Mouse (Mus musculus) spleen, adult 12 weeks (tissue): ENCODE data around the gene Gse1.

Source experiments
- DNase-seq: peaks from one replicate; pipeline ENCODE4 v3.0.0; 2022; ENCODE audit warnings: low spot score

Gse1 gene

DNA sequence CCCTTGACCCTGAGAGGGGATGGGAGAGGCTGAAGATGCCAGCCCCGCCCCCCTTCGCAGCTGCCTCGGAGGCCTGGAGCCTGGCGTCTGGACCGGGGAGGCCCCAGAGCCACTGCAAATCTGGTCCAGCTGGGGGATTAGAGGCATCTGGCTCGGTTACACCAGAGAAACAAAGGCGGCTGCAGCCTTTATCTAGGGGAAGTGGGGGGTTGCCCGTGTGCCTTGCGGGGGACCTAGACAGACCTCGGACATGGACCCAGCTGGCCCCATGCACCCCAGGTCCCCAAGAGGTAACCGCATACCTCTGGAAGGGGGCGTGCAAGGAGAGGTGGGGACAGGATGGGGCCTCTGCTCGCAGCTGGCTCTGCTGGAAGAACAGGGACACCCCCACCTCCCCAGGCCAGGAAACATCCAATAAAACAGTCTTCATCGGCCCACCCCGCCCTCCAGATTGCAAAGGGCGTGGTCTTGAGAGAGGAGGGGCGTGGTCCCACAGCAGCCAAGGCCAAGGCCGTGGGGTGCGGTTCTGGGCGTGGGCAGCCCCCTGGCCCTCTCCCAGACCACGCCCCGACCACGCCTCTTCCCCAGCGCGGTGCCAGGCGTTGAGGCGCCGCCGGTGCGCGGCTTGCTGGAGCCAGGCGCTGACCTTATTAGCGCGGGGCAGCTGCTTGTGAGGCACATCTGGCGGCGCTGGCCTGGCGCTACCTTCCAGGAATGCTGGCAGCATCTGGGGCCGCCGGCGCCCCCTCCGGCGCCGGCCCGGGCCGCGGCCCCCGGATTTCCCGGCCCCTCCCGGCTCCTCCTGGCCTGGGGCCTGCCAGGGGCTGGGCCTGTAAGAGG, 48.0 kb downstream of the Gse1 start:
- DNase-seq: peak; percentile 76

DNA sequence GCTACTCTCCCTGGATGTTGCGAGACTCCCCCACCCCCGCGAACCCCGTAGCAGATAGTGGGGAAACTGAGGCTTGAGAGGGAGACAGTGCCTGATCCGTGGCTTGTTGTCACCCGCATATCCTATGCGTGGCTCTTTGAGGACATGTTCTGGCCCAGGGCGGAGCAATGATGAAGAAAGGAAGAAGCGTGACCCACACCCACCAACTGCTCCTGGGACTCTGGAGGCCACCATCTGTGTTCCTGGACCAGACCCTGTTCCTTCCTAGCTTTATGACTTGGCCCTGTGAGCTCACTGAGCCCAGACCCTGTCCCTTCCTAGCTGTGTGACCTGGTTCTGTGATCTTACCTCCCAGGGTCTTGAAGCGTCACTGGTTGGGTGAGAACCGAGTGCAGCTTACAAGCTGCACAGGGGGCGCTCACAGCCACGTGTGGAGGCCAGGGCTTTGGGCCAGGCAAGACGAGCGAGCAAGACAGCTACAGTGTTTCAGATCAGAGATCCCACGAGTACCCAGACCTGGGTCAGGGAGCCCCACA, 48.7 kb downstream of the Gse1 start:
- DNase-seq: no peak

DNA sequence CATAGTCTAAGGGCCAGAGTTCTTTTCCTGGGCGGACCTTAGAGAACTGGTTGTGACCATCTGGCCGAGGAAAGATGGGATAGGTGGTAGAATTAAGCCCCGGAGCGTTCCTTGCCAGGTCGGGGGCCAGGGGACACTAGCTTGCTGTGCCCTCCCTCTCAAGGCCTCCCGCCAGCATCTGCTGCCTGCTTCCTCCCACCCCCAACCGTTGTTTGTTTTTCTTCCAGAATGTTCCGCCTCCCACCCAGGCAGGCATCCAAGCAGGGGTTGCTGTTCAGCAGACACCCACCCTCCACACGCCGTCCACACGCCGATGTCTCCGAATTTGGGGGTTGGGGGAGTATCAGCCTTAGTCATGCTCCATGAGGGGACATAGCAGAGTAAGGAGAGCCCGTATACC, 49.8 kb downstream of the Gse1 start:
- no peak for DNase-seq

DNA sequence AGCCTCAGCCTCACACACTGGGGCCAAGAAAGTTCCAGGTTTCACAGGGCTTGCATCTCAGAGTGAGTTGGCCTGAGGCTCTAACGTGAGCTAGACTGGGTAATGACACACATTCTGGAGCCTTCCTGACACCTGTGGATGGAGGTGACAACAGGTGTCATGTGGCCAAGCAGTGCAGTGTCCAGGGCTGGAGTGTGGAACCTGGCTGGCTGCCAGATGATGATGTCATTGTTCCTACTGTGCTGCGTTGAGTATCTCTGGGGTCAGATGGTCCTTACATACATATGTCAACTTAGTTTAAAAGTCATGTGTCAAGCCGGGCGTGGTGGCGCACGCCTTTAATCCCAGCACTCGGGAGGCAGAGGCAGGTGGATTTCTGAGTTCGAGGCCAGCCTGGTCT, 51.2 kb downstream of the Gse1 start:
- no peak for DNase-seq

DNA sequence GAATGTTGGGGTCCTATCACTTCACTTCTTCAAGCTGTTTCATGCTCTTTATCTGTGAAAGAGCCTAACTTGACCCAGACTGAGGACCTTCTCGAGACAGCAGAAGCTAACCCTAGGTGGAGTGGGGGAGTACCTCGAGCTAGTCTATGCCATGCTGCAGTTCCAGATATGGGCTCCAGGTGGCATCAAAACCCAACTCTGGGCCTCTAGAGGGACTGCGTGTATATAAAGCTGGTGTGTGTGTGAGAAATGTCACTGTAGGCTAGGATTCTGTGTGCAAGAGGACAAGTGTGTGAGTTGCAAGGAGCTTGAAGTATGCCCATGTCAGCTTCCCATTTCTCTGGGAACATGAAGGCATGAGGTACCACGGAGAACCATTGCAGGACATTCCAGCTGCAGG, 53.2 kb downstream of the Gse1 start:
- DNase-seq: peak; percentile 59

DNA sequence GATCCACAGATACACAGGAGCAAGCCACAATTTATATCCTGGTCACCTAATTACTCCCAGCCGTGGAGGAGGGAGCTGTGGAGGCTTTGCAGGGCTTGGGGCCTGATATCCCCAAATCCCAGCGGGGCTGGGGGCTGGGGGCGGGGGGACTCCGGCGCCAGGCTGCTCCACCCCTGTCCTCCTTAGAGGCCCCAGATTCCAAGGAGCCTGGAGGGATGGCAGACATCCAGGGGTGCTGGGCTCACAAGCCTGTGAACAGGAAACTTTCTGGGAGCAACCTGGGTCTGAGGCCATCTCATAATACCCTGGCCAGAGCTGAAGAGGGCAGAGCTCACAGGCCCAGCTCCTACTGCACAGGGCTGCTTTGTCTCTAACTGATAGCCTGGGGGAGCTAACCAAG, 54.2 kb downstream of the Gse1 start:
- DNase-seq: no peak

DNA sequence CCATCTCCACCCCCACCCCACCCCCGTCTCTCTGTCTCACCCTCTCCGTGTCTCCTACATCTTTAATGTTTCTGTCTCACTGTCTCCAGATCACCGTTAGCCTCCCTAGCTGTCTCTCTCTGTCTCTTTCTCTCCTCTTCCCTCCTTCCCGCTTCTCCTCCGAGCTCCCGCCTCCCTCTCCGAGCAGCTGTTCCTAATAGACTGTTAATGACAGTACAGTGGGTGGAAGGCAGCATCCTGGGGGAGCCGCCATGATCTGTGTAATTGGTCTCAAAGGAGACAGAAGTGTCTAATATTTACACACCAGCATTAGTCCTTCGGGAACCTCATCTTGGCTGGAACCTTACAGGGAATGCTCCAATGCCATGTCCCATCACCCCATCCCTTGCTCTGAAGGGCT, 56.0 kb downstream of the Gse1 start:
- no peak for DNase-seq

DNA sequence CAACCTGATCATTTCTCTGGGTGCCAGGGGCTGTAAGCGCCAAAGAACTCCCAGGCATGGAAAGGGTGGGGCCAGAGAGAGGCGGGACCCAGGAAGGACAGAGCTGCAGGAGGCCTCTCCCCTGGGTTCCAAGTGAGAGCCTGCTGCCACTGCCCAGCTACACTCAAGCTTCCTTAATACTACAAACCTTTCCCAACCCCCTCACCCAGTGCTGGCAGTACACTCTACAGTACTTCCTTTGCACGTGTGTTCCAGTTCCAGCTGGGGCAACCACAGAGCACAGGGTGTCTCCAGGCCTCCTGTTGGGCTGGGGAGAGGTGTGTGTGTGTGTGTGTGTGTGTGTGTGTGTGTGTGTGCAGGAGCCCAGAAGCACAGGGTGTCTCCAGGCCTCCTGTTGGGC, 56.8 kb downstream of the Gse1 start:
- no peak for DNase-seq

DNA sequence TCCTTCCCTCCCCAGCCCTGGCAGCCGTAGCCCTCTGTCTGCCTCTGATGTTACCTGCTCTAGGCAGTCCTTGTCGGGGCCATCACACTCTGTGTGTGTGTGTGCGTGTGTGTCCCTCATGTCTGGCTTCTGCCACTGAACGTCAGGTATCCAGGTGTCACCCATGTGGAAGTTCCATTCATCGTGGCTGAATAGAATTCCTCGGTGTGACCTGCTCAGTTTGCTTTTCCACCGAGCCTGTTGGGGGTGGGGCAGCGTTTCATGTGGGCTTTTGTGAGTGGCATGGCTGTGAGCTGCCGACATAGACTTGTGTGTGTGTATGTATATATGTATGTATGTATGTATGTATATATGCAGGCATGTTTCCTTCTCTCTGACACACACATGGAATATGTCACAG, 57.6 kb downstream of the Gse1 start:
- no peak for DNase-seq

DNA sequence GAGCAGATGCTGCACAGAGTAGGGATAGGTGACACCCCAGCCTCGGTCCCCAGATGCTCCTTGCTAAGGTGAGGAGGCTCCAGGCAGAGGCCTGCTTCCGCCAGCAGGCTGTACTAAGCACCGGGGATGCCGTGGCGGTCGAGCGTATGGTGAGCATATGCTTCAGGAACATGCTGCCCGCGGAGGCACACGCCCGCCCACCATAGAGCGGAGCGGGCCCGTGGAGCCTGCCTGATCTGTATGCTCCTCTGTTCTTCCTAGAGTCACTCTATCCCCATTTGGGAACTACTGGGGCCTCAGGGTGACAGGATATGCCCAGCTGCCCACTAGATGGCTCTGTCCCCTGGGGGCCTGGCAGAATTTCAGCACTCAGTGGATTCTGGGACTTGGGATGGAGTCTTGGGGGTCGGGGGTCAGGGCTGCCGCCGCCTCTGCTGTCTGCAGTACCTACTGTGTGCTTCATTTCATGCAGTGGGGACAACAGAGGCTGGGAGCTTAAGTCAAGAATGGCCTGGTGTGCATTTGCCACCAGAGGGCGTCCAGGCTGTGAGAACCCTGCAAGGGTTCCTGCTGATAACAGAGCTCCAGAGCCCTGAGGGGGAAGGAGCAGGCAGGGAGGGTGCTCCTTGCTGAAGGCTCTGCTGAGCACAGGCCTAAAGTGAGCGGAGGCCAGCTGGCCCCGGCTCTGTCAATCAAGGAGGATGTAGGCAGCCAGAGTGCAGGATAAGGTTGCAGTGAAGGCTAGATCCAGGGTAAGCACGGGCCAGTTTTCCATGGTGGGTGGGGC, 60.1 kb downstream of the Gse1 start:
- DNase-seq: peak; percentile 65

DNA sequence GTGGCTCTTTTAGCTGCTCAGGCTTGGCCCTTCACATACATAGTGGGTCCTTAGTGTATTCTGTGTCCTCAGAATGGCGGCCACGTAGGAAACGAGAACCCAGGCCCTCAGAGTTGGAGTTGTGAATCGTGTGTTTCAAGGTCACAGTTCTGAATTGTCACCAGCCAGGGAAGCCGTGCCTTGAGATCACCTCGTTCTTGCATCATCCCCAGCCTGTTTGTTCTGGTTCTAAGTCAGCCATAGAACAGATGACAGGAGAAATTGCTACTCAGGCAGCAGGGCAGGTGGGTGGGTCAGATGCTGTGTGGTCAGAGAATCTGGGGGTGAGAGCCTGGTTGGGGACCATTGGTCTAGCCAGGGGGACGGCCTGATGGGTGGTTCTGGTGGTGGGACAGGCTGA, 60.9 kb downstream of the Gse1 start:
- DNase-seq: no peak

DNA sequence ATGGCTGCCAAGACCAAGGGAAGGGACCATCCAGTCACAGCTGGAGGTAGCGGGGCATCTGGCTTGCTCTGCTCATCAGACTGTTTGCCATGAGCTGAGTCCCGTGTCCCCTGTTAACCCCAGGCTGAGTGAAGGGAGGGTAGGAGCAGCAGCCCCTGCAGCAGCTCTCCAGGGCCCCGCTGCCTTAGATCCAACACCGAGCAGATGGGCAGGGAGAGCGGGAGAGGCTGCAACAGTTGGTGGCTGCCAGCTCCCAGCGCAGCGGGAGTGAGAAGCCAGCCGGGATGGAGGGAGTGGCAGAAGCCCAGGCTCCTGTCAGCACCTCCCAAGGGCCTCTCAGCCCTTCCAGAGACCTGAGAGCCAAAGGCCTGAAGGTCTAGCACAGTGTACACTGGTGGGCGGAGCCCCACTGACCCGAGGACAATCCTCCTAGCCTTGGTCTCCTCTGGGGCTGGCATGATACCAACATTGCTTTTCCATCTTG, 61.5 kb downstream of the Gse1 start:
- no peak for DNase-seq

DNA sequence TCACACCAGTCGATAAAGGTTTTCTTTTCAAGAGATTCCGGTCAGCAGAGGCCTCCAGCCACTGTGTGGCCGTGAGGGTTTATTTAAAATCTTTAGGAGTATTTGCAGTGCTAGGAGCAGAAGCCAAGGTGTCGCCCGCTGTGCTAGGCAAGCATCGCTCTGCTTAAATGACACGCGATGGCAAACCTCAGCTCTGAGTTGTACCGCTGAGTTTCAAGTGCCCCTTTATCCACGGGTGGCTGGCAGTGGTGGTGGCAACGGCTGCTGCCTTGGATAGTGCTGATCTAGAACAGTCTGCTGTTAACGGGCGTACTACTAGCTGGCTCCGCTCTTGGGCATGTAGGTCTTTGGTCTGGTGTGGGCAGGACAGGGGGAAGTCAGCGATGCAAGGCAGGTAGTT, 62.4 kb downstream of the Gse1 start:
- DNase-seq: no peak

DNA sequence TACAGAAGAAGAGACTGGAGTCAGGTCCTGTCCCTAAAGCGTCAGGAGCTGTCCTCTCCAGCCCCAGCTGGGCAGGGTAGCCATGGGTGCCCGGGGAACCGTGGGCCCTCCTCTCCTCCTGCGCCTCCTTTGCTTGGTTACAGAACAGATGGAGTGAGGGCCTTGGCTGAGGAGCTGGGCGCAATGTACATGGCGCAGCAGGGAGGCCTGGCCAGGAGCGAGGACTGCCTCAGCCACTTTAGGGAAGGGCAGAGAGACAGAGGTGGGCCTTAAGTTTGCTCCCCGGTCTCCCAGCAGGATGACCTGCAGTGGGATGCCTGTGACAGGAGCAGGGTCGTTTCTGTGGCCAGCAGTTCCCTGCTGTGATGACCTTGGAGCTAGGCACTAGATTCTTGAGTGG, 63.4 kb downstream of the Gse1 start:
- no peak for DNase-seq

DNA sequence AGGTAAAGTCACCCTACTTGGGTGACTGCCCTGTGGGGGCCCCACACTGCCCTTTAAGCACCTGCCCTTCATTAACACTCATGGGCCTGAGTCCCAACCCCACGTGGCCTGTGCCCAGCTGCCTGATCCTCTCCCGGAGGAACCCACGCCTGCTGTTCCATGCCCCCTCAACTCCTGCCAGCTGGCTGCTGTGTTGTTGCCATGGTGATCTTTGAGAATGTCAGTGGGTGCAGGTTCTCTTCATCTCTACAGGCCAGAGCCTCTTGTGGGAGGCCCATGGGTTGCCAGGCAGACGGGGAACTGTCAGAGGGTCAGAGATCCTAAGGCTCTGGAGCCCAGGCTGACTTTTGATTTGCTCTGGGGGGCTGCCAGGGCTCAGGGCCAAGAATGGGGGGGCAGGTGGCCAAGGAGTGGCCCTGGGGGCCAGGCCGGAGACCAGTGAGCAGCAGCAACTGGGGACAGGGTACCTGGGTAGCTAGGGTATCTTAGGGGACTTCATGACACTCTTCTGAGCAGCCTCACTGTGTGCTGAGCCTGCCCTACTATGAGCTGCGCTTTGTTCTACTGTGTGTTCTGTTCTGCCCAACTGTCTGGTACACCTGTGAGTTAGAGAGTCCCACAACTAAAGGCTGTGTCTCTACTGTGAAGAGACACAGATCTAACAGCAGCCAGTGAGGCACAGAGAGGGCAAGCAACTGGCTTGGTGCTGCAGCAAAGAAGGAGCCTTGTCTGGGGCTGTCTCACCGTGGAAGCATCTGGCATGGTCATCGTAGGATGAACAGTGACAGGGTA, 64.3 kb downstream of the Gse1 start:
- DNase-seq: no peak

DNA sequence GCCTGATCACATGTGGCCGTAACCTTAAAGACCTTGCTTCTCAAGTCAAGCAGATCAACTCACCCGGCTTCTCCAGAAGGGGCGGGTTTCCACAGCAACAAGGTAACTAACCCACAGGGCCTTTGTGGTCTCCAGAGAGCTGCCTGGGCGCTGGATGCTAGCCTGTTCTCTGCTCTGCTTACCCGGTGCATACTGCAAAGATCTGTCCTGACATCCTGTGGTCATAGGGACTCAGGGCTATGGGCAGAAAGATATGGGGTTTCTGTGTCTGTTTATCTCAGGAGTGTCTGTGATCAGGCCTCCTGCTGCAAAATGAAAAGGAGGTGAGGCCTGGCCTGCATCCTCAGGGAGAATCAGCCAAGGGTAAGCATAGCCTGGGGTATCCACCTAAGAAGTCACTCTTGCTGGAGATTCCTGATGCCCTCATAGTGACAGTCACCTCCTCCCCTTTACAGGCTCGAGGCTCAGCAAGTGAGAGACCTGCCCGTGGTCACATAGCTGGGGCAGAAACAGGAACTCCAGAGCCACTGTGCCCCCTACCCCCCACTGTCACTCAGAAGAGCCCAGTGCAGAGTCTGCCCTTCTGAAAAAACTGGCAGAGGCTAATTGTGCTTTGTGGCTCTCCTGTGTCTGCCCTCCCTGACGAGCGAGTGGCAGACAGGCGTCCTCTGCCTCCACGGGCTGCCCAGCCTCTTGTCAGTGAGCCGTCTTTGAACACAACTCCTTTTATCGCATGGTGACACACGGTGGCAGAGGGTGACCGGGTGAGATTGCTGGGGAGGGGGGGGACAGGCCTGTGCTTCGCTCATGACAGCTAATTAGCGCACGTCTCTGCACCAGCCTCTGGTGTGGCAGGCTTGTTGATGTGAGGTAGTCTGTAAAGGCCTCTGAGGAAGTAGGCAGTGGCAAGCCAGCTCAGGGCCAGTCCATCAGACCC, 65.4 kb downstream of the Gse1 start:
- DNase-seq: peak; percentile 67

DNA sequence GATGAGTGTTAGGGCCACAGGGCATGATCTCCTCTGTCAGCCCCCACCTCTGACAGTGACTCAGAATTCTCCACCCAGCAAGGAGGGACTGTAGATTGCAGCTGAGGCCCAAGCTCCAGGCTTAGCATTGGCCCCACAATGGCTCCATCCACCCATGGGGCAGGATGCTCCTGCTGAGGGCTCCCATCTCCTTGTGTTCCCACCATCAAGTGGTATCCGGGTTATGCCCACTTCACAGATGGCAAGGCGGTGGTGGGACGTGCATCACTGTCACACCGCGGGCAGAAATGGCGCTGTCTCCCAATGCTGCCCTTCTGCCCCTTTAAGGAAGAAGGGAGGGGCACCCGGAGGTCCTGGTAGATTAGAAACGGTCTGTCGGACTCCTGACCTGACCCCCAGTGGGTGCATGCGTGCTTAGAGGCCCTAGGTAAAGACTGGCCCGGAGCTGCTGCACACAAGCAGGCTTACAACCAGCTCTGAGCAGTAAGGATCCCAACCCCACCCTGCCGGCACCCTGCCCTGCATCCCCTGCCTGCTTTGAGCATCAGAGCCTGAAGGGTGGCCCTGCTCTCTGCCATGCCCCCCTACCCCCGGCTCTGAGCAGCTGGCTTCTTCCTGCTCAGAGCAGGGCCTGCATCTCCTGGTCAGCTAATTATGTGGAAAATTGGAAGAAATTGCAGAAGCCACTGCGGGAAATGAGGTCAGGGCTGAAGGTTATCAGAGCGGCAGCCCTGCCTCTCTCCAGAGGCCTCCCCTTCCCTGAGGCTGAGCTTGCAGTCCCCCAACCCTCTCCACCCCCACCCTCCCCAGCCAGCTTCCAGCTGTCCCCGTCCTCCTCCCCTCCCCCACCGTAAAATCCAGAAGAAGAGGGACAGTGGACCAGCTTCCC, 67.0 kb downstream of the Gse1 start:
- DNase-seq: no peak

DNA sequence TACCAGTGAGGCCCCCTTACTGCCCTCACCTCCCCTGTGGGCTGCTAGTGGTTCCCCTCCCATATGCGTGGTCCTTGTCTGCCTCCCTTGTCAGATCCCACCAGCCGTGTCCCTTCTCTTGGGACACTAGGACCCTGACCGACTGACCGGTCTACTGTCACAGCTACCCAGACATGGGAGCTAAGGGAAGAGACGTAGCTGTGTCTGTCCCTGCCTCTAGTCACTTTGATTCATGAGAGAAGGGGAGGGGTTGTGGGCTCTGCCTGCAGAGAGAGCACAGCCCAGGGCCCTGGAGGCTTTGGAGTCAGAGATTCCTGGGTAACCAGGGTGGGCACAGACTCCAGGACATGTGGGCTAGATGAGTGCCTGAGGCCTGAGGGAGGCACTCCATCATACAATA, 68.7 kb downstream of the Gse1 start:
- no peak for DNase-seq

DNA sequence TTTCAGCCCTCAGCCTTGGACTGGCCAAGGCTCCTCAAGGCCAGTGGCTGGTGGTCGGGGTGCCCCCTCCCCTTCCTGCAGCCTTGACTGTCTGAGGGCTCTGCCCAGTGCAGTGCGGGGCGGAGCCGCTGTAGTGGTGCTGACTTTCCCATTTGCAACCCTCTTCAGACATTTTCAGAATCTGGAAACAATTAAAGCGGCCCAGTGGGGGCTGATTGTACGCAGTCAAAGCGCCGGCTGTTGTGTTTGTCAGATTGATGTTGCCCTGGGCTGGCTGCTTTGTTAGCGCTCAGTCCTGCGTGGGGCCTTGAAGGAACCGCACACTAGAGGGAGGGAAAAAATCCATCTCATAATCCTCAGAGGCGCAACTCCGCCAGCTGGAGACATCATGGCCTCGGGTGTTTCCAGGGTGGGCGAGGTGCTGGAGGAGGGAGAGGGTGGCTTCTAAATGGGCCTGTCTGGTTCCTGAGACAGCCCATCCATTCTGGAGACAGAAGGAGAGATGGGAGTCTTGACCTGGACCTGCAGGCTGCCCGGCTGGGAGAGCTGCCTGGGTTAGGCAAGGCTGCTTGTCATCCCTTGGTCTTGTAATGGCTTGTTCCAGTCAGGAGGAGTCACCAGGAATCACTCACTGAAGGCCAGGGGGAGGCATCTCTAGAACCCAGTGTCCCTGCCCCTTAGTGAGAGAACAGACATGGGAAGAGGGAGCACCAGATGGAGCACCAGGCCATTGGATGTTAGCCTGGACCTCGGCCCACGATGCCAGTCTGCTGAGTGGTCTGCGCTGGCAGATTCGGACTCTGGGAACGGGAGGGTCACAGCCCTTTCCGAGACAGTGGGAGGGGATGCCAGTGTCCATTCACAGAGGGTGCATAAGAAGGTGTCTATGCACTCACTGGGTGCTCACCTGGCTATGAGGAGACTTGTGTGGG, 70.6 kb downstream of the Gse1 start:
- no peak for DNase-seq
